Comparison of ENCODE assay signal across 31 mouse cellular contexts in genomic region chr9:43692538-43692937, GRCm38 (mm10). TPM values are rescaled to one million over a fixed set of nuclear protein-coding genes. Genes with fewer than 3 reads are reported as not detected.
DNase-seq lines count a peak whose midpoint lies in the region; ATAC-seq and TF ChIP-seq lines count a peak whose summit lies in the region.
"Had no signal": no experiment of that assay in that cellular context is flagged by ENCODE, and none has a peak within 500 bp of the region (broad histone marks: within the 10 kb centered on the region; RNA-seq: fewer than 3 reads in every experiment).

No protein-coding gene starts in this region.

- TF ChIP-seq CTCF in intestine, postnatal 0 days (IDR thresholded peaks at IDR 0.05; ENCODE audit: low read depth) = no peak

- H3K4me1 ChIP-seq in megakaryocyte, embryonic 14.5 days = no peaks in the 10 kb centered on the region
- H3K4me1 ChIP-seq in intestine, postnatal 0 days (replicated peaks; ENCODE audit: control insufficient read depth, insufficient read depth, low read length) = no peaks in the 10 kb centered on the region
- H3K4me1 ChIP-seq: embryonic facial prominence, embryonic 10.5 days; embryonic facial prominence, embryonic 15.5 days; forebrain, embryonic 13.5 days; heart, embryonic 13.5 days; hindbrain, embryonic 15.5 days; midbrain, embryonic 10.5 days had no signal

- ATAC-seq in megakaryocyte, adult 5-6 weeks (ENCODE audit: poor library complexity, severe bottlenecking) = no peak
- ATAC-seq in intestine, postnatal 0 days = no peak
- ATAC-seq: forebrain, embryonic 13.5 days; inflammation-experienced regulatory T-cells, adult 6 months; midbrain, embryonic 16.5 days had no signal

- H3K27me3 ChIP-seq in megakaryocyte, embryonic 14.5 days (replicated peaks) = peaks cover 8% of the 10 kb centered on the region
- no peaks in the 10 kb centered on the region for H3K27me3 ChIP-seq in intestine, postnatal 0 days (replicated peaks; ENCODE audit: control insufficient read depth, insufficient read depth, low read length)
- H3K27me3 ChIP-seq: embryonic facial prominence, embryonic 15.5 days; forebrain, embryonic 13.5 days; heart, embryonic 13.5 days; hindbrain, embryonic 15.5 days had no signal

- no peaks in the 10 kb centered on the region for H3K36me3 ChIP-seq in megakaryocyte, embryonic 14.5 days (replicated peaks; ENCODE audit: low read length)
- H3K36me3 ChIP-seq in intestine, postnatal 0 days (ENCODE audit: control insufficient read depth, insufficient read depth) = no peaks in the 10 kb centered on the region
- H3K36me3 ChIP-seq: embryonic facial prominence, embryonic 10.5 days; embryonic facial prominence, embryonic 15.5 days; heart, embryonic 13.5 days; hindbrain, embryonic 15.5 days; midbrain, embryonic 10.5 days had no signal

- 83% methylated on average over 10 of the region's 10 CpGs for whole genome bisulfite sequencing in intestine, postnatal 0 days

- no peak overlapping the region for H3K9ac ChIP-seq in intestine, postnatal 0 days (ENCODE audit: low read depth, low read length)
- H3K9ac ChIP-seq: embryonic facial prominence, embryonic 15.5 days; forebrain, embryonic 13.5 days; heart, embryonic 13.5 days; hindbrain, embryonic 15.5 days; liver, embryonic 14.5 days had no signal

- DNase-seq in frontal cortex, postnatal 36 days (ENCODE audit: low spot score in 2 of 2) = peak; percentile 72 to 84
- DNase-seq in left cerebral cortex, adult 8-10 months (ENCODE audit: low spot score in 2 of 2) = peak; percentile 33 to 84
- DNase-seq in telencephalon, adult 2 months (ENCODE audit: low read depth, low spot score) = peak; percentile 48
- DNase-seq: adrenal gland, postnatal 36 days; B cell, adult 2 months; cerebellum, adult 8-10 months; cerebellum, postnatal 25 days; gastrocnemius, postnatal 10 days; heart, postnatal 10 days; kidney, adult 18-20 months; kidney, postnatal 36 days; liver; lung, adult 2 months; lung, postnatal 10 days; spleen, adult 18-20 months; thymus, adult 18-20 months; thymus, postnatal 25 days had no signal

- H3K9me3 ChIP-seq in megakaryocyte, embryonic 14.5 days = no peaks in the 10 kb centered on the region
- no peaks in the 10 kb centered on the region for H3K9me3 ChIP-seq in intestine, postnatal 0 days (ENCODE audit: control insufficient read depth)
- H3K9me3 ChIP-seq: embryonic facial prominence, embryonic 10.5 days; embryonic facial prominence, embryonic 15.5 days; forebrain, embryonic 13.5 days; heart, embryonic 13.5 days; hindbrain, embryonic 15.5 days; midbrain, embryonic 10.5 days had no signal

- no peak overlapping the region for H3K4me2 ChIP-seq in intestine, postnatal 0 days (replicated peaks; ENCODE audit: low read depth)
- H3K4me2 ChIP-seq: embryonic facial prominence, embryonic 15.5 days; forebrain, embryonic 13.5 days; heart, embryonic 13.5 days; hindbrain, embryonic 15.5 days had no signal

- H3K4me3 ChIP-seq in megakaryocyte, embryonic 14.5 days (replicated peaks) = peak overlapping the region; percentile 69
- no peak overlapping the region for H3K4me3 ChIP-seq in intestine, postnatal 0 days (ENCODE audit: low read depth, low read length)
- H3K4me3 ChIP-seq: embryonic facial prominence, embryonic 10.5 days; embryonic facial prominence, embryonic 15.5 days; forebrain, embryonic 13.5 days; heart, embryonic 13.5 days; hindbrain, embryonic 15.5 days; layer of hippocampus, adult 2 months; midbrain, embryonic 10.5 days had no signal

- no peak overlapping the region for H3K27ac ChIP-seq in intestine, postnatal 0 days (ENCODE audit: low read depth, low read length)
- H3K27ac ChIP-seq: embryonic facial prominence, embryonic 10.5 days; embryonic facial prominence, embryonic 15.5 days; forebrain, embryonic 13.5 days; heart, embryonic 13.5 days; hindbrain, embryonic 15.5 days; liver, embryonic 14.5 days; macrophage; midbrain, embryonic 10.5 days had no signal

RNA-seq across cellular contexts. Expression of gene Nectin1, which starts 51.2 kb away (rescaled TPM):
- 1.3 and 2.1 TPM in 2 replicates for polyA plus RNA-seq in megakaryocyte, embryonic 14.5 days (2012; ENCODE audit: insufficient read depth, low replicate concordance)
- total RNA-seq in megakaryocyte, adult 5-6 weeks (2015) = 7.5 and 9.7 TPM in 2 replicates
- 1.3 and 1.4 TPM in 2 replicates for total RNA-seq in megakaryocyte, adult 5-6 weeks (2017)
- total RNA-seq in left cerebral cortex, adult 8-10 months (2022) = 10 to 100 TPM; 53.8 to 66.5 (median 60.4) TPM
- 4.7 and 5.5 TPM in 2 replicates for polyA plus RNA-seq in intestine, postnatal 0 days (2015; fragmentation: Nextera tagmentation; extraction: Ambion mirVana)

Comparison
In these comparisons a context has a peak if more than half of its experiments do, and no peak if none do; other contexts are left out.
1. RNA of gene Nectin1, which starts 51.2 kb away (total RNA-seq): 53.8 to 66.5 TPM in left cerebral cortex, adult 8-10 months; 1.3 to 9.7 TPM in megakaryocyte, adult 5-6 weeks; every median in the first group is over 4 times any median in the second.
2. Peak in every context shown above with its lines, with median percentiles within 50 percentile points of each other: DNase-seq.